Mouse (Mus musculus) spleen, adult 2 months (tissue): ENCODE measurements at regions not wholly inside any gene's neighbourhood (a gene's known extent, or its start where the extent isn't known, plus 50 kb on each side); places are given as distances from the start of the nearest gene placed in this dataset.

Experiments used
- DNase-seq, 2 experiments: peaks; one replicate each; pipeline versions ENCODE4 v3.0.0 to v3.0.0-alpha.2; 2012 to 2021; ENCODE audit warnings: low spot score in 2 of 2, low read depth in 1 of 2
- H3K27ac ChIP-seq: fragments of 200-500 bp; 2 replicates; pipeline ENCODE4 v1.5.1; 2012; ENCODE audit warnings: low read length, inconsistent platforms; ENCODE audit not compliant: insufficient read depth
- H3K27me3 ChIP-seq: fragments of 200-500 bp; 2 replicates; pipeline ENCODE4 v1.6.1; 2012; ENCODE audit warnings: mild to moderate bottlenecking, moderate library complexity, low read length, inconsistent platforms; ENCODE audit not compliant: control insufficient read depth, insufficient read depth
- H3K36me3 ChIP-seq: fragments of 200-500 bp; 2 replicates; pipeline ENCODE4 v1.6.1; 2012; ENCODE audit warnings: mild to moderate bottlenecking, low read length, inconsistent platforms; ENCODE audit not compliant: control insufficient read depth, insufficient read depth
- H3K4me1 ChIP-seq: fragments of 200-500 bp; 2 replicates; pipeline ENCODE4 v1.6.1; 2011; ENCODE audit warnings: inconsistent platforms; ENCODE audit not compliant: control insufficient read depth, insufficient read depth, insufficient read length
- H3K4me3 ChIP-seq: fragments of 200-500 bp; 2 replicates; pipeline ENCODE4 v1.5.1; 2011; ENCODE audit warnings: mild to moderate bottlenecking, inconsistent platforms; ENCODE audit not compliant: insufficient read depth, insufficient read length; ENCODE audit errors: extremely low read depth
- CTCF ChIP-seq: fragments of 200-500 bp; IDR thresholded peaks from 2 replicates; pipeline ENCODE4 v1.5.1; 2011; ENCODE audit warnings: mild to moderate bottlenecking, inconsistent platforms; ENCODE audit not compliant: insufficient read depth, insufficient read length, insufficient replicate concordance; ENCODE audit errors: extremely low read depth
- POLR2A ChIP-seq: fragments of 200-500 bp; IDR thresholded peaks from 2 replicates; pipeline ENCODE4 v1.6.1; 2011; ENCODE audit warnings: low read depth, low read length, inconsistent platforms
- WGBS: fragments of 180-500 bp; shearing (Covaris S2); methylation state at CpG from one replicate; pipeline ENCODE4 v1.1.7; 2018; 5-methylcytosine and 5-hydroxymethylcytosine counted together

DNA sequence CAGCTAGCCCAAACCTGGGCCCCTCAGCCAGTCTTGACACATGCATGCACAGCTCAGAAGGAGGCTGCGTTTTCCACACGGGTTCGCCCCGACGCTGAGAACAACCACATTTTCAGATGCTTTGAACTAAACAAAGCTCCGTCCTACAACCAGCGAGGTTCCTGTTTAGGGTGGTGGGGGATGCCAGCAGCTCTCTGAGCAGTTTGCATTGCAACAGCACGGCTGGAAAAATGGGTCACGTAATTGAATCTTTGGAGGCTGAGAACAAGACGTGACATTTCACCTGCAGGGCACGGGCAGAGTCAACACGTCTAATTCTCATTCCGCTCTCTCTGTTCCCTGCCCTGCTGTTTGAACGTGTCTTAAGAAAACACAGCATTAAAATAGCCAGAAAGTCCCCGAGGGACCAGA lies 119.2 kb downstream of the Syk start:
- Histone ChIP-seq H3K4me1 (no peaks in the 10 kb centered on the region), H3K4me3 (no peak overlapping the region), H3K36me3 (no peaks in the 10 kb centered on the region), H3K27ac (no peak overlapping the region), H3K27me3 (no peaks in the 10 kb centered on the region)
- TF ChIP-seq POLR2A (no peak), CTCF (no peak)
- WGBS: 17% methylated on average over 15 of the region's 15 CpGs
- DNase-seq: no peak

GRCm38 (mm10) chr13:52703401-52704164 lies 120.6 kb downstream of the Syk start:
- DNase-seq: no peak
- no peaks in the 10 kb centered on the region for H3K4me1 ChIP-seq
- no peak overlapping the region for H3K4me3 ChIP-seq
- H3K27ac ChIP-seq: no peak overlapping the region
- TF ChIP-seq POLR2A: no peak
- no peak for TF ChIP-seq CTCF
- no peaks in the 10 kb centered on the region for H3K36me3 ChIP-seq
- WGBS: 79% methylated on average over 12 of the region's 12 CpGs
- H3K27me3 ChIP-seq: no peaks in the 10 kb centered on the region

DNA sequence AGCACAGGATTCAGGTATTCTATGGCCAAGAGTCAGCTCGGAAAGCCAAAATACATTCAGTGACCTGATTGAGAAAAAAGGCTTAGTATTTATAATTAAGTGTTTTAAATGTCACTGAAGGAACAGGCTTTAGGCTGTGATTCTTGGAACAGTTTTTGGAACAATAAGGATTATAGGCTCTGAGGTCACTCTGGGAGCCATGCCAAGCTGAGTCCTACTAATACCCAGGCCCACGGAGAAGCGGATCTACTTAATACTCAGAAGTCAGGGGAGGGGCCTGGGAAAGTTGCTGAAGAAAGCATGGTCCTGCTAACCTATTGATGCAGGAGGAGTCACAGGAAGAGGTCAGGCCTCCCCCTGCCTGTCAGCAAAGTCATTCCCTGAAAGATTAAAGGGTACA lies 121.7 kb downstream of the Syk start:
- no peak for TF ChIP-seq POLR2A
- Histone ChIP-seq H3K4me1 (no peaks in the 10 kb centered on the region), H3K27ac (no peak overlapping the region), H3K4me3 (no peak overlapping the region), H3K27me3 (no peaks in the 10 kb centered on the region), H3K36me3 (no peaks in the 10 kb centered on the region)
- 83% methylated on average over 3 of the region's 3 CpGs for WGBS
- DNase-seq: no peak

DNA sequence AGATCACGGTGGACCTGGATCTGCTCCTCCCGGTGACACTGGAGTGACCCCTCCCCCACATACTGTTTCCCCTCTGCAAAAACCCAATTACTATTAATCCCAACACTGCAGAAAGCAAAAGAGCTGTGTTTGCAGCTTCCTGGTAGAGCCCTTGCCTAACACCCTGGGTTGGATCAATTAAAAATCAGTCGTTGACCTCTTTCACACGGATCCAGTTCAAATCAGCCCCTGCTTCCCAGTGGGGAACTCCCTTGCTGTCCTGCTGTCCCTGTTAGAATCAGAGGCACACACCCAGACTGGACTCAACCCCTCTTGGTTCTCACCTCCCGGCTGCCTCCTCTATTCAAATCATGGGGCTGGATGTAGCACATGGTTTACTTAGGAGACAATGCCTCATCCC lies 126.6 kb downstream of the Syk start:
- H3K36me3 ChIP-seq: no peaks in the 10 kb centered on the region
- H3K27ac ChIP-seq: no peak overlapping the region
- H3K27me3 ChIP-seq: no peaks in the 10 kb centered on the region
- H3K4me3 ChIP-seq: no peak overlapping the region
- no peaks in the 10 kb centered on the region for H3K4me1 ChIP-seq
- DNase-seq: no peak
- WGBS: 74% methylated on average over 5 of the region's 5 CpGs
- no peak for TF ChIP-seq POLR2A
- TF ChIP-seq CTCF: no peak

DNA sequence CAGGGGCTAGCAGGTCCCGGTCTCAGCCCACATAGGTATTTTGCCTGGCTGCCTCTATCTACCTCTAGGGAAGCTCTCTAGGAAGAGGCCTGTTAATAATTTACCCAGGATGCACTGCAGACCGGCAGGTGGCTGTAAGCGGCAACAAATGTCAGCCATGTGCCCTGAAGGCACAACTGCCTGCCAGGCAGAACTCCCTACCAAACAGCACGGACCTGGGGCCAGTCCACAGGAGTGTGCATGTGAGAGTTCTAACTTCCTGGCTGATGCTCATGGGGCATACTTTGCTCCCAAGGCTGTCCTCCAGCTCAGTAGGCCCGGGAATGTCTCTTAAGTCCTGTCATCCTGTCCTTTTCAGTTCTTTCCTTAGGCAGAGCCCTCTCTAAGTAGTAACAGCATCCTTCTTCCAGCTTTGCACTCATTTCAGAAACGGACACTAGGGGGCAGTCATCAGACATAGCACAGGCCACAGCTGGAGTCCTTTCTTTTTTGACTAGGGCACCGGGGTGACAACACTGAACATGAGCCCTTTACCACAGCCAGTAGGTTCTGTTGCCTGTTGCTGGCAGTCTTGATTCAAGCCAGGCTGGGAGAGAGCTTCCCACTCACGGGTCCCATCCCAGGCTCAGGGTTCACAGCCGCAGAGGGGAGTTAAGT lies 128.9 kb downstream of the Syk start:
- peak; percentile 52 to 62 for DNase-seq
- 39% methylated on average over 9 of the region's 9 CpGs for WGBS
- no peaks in the 10 kb centered on the region for H3K36me3 ChIP-seq

GRCm38 (mm10) chr13:52721463-52721862 lies 138.5 kb downstream of the Syk start:
- Histone ChIP-seq H3K4me1 (peaks cover 4% of the 10 kb centered on the region; the same call in 1 of the 2 replicates), H3K4me3 (no peak overlapping the region), H3K36me3 (no peaks in the 10 kb centered on the region), H3K27ac (peak overlapping the region; percentile 58; the same call in 1 of the 2 replicates), H3K27me3 (no peaks in the 10 kb centered on the region)
- TF ChIP-seq CTCF (no peak), POLR2A (no peak)
- peak; percentile 38 to 47 for DNase-seq
- WGBS: 10% methylated on average over 6 of the region's 6 CpGs

More for the DNA sequence above, 128.9 kb downstream of the Syk start:
- no peaks in the 10 kb centered on the region for H3K4me1 ChIP-seq
- TF ChIP-seq CTCF: peak; percentile 80; the same call in 1 of the 2 replicates
- TF ChIP-seq POLR2A: no peak
- H3K27ac ChIP-seq: no peak overlapping the region
- H3K4me3 ChIP-seq: no peak overlapping the region
- no peaks in the 10 kb centered on the region for H3K27me3 ChIP-seq

- TF ChIP-seq POLR2A (no peak), CTCF (no peak)
- H3K27ac ChIP-seq: no peak overlapping the region
- no peaks in the 10 kb centered on the region for H3K27me3 ChIP-seq
- WGBS: 48% methylated on average over 3 of the region's 3 CpGs
- H3K4me1 ChIP-seq: peaks cover 4% of the 10 kb centered on the region; the same call in 1 of the 2 replicates
- H3K36me3 ChIP-seq: no peaks in the 10 kb centered on the region
- H3K4me3 ChIP-seq: no peak overlapping the region
- no peak for DNase-seq
These were observed 139.7 kb downstream of the Syk start for GRCm38 (mm10) chr13:52722718-52723117.
